Mouse (Mus musculus): Measurements from ENCODE around the gene Mesd. TPM values are rescaled to one million over a fixed set of nuclear protein-coding genes. Genes with fewer than 3 reads are reported as not detected.

Gene Mesd
- polyA plus RNA-seq (2012; ENCODE audit: insufficient read depth, insufficient read length, missing spikeins), result 39.7 and 40.5 TPM in 2 replicates

DNA sequence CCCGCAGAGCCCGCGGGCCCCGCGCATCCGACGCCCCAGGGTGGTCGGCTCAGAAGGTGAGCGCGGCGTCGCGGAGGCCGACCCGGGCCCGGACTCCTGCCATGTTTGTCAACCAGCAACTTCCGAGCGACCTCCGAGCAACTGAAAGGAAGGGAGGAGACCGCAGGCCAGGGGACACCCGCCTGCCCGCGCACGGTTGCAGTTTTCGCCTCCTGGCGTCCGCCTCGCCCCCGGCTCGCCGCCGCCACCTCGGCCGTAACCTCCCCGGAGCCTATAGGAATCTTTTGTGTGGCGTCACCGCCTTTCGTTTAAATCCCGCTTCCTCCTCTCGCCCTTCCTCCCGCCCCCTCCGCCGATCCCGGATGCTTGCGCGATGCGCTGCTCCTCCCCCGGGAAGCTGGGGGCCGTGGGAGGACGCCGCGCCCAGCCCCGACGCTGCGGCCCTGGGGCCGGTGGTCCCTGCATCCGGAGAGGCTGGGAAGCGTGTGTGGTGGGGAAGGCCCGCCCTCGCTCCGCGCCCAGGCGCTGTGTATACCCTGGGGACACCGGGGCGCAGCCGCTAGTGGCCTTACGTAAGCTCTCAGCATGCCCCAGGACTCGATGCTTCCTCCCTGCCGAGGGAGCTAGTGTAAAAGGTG, at the start of gene Mesd, which contains the start of gene Tlnrd1:
Gene Mesd (plus strand): TSS at position 446 of the 638 bp plus-strand sequence.
Gene Tlnrd1 (minus strand): TSS at position 285 of the 638 bp plus-strand sequence.
- H3K4me1 ChIP-seq (ENCODE audit: control insufficient read depth, insufficient read depth, low read length), result peaks cover 24% of the 10 kb centered on the region
- H3K4me3 ChIP-seq (ENCODE audit: insufficient read depth, low read length), result peak within 1 kb of the TSS; percentile 61
- TF ChIP-seq CTCF (IDR thresholded peaks at IDR 0.05; ENCODE audit: low read depth, low read length), result no peak
- TF ChIP-seq POLR2A (IDR thresholded peaks at IDR 0.05; ENCODE audit: borderline replicate concordance, low read depth, low read length), result no peak
- peak within 1 kb of the TSS; percentile 84 for H3K27ac ChIP-seq (ENCODE audit: insufficient read depth, low read depth, low read length)

DNA sequence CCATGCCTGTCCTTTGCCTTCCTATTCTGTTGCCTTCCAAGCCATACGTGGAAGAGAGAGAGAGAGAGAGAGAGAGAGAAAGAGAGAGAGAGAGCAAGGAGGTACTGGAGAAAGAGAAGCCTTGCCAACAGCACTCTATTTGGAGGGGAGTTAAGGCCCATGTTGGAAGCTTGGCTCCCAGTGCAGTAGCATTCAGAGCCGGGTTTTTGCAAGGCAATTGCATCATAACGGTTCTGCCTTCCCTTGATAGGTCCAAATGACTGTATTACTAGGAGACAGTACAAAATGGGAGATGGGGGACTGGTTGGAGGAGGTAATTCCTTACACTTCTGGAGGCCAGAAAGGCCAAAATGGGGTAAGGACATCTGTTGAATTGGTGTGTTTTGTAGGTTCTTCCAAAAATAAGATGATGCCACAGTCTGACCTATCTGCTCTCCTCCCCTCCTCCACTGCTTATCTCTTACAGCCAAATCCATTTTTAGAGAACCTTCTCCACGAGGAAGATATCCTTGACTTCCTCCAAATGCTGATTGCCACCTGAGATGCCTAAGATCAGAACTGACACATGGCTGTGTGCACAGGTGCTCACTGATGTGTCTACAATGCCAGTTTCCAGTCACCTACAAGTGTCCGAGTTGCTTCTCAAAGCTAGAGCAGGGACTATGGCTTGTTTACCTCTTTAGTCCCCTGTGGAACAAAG, 45.6 kb upstream of the Mesd start:
- no peak overlapping the region for H3K27ac ChIP-seq (ENCODE audit: insufficient read depth, low read depth, low read length)

DNA sequence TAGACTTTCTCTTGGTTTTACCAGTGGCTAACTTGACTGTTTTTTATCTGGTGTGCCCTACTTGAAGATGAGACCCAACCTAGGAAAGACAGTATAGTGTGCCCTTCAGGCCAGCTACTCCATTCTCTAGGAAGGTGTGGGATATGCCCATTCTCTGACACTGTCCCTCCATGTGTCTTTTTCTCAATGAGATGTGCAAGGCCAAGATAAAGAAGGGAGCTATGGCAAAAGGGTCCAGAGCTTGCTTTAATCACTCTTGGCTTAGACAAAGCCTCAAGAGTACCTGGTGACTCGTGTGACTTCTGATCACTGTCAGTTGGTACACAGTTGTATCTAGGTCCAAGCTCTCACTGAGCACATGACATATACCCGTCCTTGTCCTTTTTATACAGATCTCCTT, 44.2 kb upstream of the Mesd start:
- Histone ChIP-seq H3K4me1 (ENCODE audit: control insufficient read depth, insufficient read depth, low read length) (peaks cover 17% of the 10 kb centered on the region), H3K27ac (ENCODE audit: insufficient read depth, low read depth, low read length) (no peak overlapping the region), H3K4me3 (ENCODE audit: insufficient read depth, low read length) (no peak overlapping the region)
- TF ChIP-seq POLR2A (IDR thresholded peaks at IDR 0.05; ENCODE audit: borderline replicate concordance, low read depth, low read length), result no peak
- no peak for TF ChIP-seq CTCF (IDR thresholded peaks at IDR 0.05; ENCODE audit: low read depth, low read length)

More for the DNA sequence above, 45.6 kb upstream of the Mesd start:
- Histone ChIP-seq H3K4me3 (ENCODE audit: insufficient read depth, low read length) (no peak overlapping the region), H3K4me1 (ENCODE audit: control insufficient read depth, insufficient read depth, low read length) (peaks cover 17% of the 10 kb centered on the region)
- TF ChIP-seq POLR2A (IDR thresholded peaks at IDR 0.05; ENCODE audit: borderline replicate concordance, low read depth, low read length) (no peak), CTCF (IDR thresholded peaks at IDR 0.05; ENCODE audit: low read depth, low read length) (no peak)

DNA sequence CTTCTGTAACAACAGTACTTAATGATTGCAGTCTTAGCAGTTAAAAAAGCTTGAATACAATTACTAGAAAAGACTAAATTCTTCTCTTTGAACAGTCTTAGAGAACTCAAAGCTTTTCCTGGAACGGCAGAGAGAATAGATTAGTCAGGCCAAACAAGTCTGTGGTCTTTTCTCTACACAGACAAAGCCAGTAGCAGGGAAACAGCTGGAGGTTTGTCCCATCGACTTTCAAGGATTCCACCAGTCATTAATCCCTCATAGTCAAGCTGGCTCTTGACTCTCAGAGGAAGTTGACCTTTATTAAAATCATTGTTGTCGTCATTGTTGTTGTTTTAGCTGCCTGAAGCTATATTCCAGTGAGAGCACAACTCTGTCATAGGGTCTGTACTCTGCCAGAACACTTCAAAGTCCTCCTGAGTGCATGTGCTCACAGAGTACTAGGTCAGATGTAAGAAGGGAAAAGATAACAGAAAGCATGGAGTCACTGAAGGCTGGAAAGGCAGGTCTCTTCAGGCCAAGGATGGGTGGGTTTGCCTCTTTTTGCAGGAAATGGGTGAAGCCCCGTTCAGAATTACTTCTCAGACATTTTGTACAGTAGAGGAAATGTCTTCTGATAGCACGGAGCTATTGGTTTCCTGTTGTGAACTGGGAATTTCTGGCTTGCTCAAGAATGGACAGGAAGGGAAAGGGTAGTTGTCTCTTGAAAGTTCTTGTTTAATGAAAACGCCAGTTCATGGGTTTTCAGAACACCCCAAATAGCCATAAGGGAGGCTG, 41.6 kb upstream of the Mesd start:
- H3K4me1 ChIP-seq (ENCODE audit: control insufficient read depth, insufficient read depth, low read length), result peaks cover 14% of the 10 kb centered on the region
- TF ChIP-seq POLR2A (IDR thresholded peaks at IDR 0.05; ENCODE audit: borderline replicate concordance, low read depth, low read length), result no peak
- TF ChIP-seq CTCF (IDR thresholded peaks at IDR 0.05; ENCODE audit: low read depth, low read length), result no peak
- no peak overlapping the region for H3K27ac ChIP-seq (ENCODE audit: insufficient read depth, low read depth, low read length)
- no peak overlapping the region for H3K4me3 ChIP-seq (ENCODE audit: insufficient read depth, low read length)

DNA sequence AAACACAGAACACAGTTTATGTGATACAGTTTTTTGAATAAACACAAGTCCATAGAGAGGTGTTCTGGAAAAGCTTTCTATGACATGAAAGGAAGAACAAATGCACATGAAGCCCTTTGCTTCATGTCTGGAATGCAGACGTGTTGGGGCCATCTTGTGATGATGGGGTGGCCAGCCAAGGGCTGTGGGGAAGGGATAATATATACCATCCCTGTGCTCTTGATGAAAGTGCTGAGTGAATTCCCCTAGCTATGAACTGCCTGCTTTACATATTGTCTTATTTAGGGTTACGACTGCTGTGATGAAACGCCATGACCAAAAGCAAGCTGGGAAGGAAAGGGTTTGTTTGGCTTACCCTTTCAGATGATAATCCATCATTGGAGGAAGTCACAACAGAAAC, 39.5 kb upstream of the Mesd start:
- TF ChIP-seq CTCF (IDR thresholded peaks at IDR 0.05; ENCODE audit: low read depth, low read length), result no peak
- no peak for TF ChIP-seq POLR2A (IDR thresholded peaks at IDR 0.05; ENCODE audit: borderline replicate concordance, low read depth, low read length)

DNA sequence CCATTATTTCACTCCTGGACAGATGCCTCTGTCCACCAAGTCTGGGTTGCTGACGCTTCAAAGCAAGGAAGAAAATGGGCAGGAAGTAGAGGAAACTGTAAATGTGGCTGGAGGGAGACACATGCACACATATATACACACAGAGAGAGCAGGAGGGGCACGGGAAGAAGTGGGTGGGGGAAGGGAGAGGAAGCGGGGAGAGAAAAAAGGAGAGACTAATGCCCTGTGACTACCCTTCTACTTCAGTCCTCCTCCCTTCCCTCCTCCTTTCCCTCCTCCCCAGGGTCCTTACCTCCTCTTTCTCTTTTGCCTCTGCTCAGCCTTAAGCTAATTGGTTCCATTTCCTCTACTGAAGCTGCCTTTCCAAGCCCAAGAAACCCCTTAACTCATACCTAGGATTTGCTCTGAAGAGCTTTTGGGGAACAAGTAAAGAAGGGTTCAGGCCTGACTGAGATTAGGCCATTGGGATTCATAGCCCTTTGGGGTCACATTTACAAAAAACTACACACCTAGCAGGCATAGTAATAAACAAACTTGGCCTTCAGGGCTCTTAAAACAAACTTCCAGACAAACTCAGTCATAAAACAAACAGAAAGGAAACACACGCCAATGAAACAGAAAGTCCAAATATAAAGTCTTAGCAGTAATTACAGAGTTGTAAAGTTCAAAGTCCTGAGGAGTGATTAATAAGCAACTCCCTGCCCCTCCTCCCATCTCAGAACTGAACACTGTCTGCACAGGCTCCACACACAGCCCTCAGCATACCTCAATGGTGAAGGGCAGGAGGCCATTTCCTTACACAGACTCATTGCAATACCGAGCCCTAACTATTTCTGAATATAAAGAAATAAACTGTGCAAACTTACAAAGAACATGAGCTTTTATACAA, 36.8 kb upstream of the Mesd start:
- TF ChIP-seq CTCF (IDR thresholded peaks at IDR 0.05; ENCODE audit: low read depth, low read length) (no peak), POLR2A (IDR thresholded peaks at IDR 0.05; ENCODE audit: borderline replicate concordance, low read depth, low read length) (no peak)
- no peak overlapping the region for H3K27ac ChIP-seq (ENCODE audit: insufficient read depth, low read depth, low read length)
- no peak overlapping the region for H3K4me3 ChIP-seq (ENCODE audit: insufficient read depth, low read length)
- H3K4me1 ChIP-seq (ENCODE audit: control insufficient read depth, insufficient read depth, low read length), result peaks cover 24% of the 10 kb centered on the region

More for the DNA sequence above, 39.5 kb upstream of the Mesd start:
- no peak overlapping the region for H3K4me3 ChIP-seq (ENCODE audit: insufficient read depth, low read length)
- no peak overlapping the region for H3K27ac ChIP-seq (ENCODE audit: insufficient read depth, low read depth, low read length)
- peaks cover 6% of the 10 kb centered on the region; the same call in 1 of the 2 replicates for H3K4me1 ChIP-seq (ENCODE audit: control insufficient read depth, insufficient read depth, low read length)

DNA sequence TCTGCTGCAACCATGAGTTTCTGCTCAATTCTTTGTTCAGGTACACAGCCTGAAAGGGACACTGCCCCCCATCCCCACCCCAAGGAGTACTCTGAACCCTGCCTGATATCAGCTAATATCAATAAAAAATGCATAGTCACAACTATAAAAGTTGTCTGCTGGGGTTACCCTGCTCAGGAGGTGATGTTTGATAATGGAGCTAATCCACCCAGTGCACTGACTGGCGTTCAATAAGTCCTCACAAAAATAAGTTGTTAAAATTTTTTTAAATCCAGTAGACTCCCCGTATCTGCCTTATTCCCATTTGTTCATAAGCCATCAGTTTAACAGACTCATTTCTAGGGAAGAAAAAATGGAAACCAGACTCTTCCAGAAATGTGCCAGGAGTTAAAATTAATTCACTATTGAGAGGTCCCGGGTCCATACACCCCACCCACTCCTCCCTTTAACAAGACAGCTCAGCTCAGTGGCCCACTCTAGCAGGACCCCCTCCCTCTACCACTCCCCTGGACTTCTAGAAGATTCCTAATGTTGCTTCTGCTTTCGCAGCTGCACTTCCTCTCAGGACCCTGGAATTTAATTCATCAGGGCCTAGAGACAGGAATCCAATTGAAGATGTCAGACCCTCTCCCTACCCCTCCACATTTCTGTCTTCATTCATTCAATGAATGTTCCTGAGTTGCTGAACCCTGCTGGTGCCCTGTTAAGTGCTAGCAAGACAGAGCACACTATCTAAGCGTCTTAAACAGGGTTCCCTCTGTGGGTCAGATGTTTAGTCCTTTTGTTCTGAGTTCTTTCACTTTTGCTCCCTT, 32.5 kb upstream of the Mesd start:
- peak overlapping the region; percentile 61 for H3K27ac ChIP-seq (ENCODE audit: insufficient read depth, low read depth, low read length)

More for the DNA sequence above, 32.5 kb upstream of the Mesd start:
- Histone ChIP-seq H3K4me1 (ENCODE audit: control insufficient read depth, insufficient read depth, low read length) (peaks cover 43% of the 10 kb centered on the region), H3K4me3 (ENCODE audit: insufficient read depth, low read length) (no peak overlapping the region)
- TF ChIP-seq CTCF (IDR thresholded peaks at IDR 0.05; ENCODE audit: low read depth, low read length) (no peak), POLR2A (IDR thresholded peaks at IDR 0.05; ENCODE audit: borderline replicate concordance, low read depth, low read length) (no peak)

Measured in bone marrow macrophage, adult 2 months (primary cell).